Mouse (Mus musculus): ENCODE measurements around the gene Gm1043.
A peak's percentile ranks its signal among the peaks of the same experiment; 100 is the strongest.

The Gm1043 gene

GRCm38 (mm10) chr5:37085241-37085640 lies at the start of gene Gm1043:
Gm1043 (plus strand) TSS chr5:37085370.
- no peak for DNase-seq (ENCODE audit: low spot score)

- DNase-seq (ENCODE audit: low spot score), result no peak
These were observed 49.3 kb upstream of the Gm1043 start for GRCm38 (mm10) chr5:37035896-37036295.

GRCm38 (mm10) chr5:37036884-37037283 lies 48.3 kb upstream of the Gm1043 start:
- no peak for DNase-seq (ENCODE audit: low spot score)

GRCm38 (mm10) chr5:37039908-37040307 lies 45.3 kb upstream of the Gm1043 start:
- DNase-seq (ENCODE audit: low spot score), result no peak

- no peak for DNase-seq (ENCODE audit: low spot score)
These were observed 44.5 kb upstream of the Gm1043 start for GRCm38 (mm10) chr5:37040711-37041110.

- DNase-seq (ENCODE audit: low spot score), result no peak
These were observed 43.5 kb upstream of the Gm1043 start for GRCm38 (mm10) chr5:37041651-37042050.

- no peak for DNase-seq (ENCODE audit: low spot score)
These were observed 42.2 kb upstream of the Gm1043 start for GRCm38 (mm10) chr5:37042934-37043333.

- peak; percentile 50 for DNase-seq (ENCODE audit: low spot score)
These were observed 40.4 kb upstream of the Gm1043 start for GRCm38 (mm10) chr5:37044793-37045192.

GRCm38 (mm10) chr5:37045582-37045981 lies 39.6 kb upstream of the Gm1043 start:
- no peak for DNase-seq (ENCODE audit: low spot score)

GRCm38 (mm10) chr5:37046791-37047190 lies 38.4 kb upstream of the Gm1043 start:
- no peak for DNase-seq (ENCODE audit: low spot score)

- no peak for DNase-seq (ENCODE audit: low spot score)
These were observed 37.8 kb upstream of the Gm1043 start for GRCm38 (mm10) chr5:37047206-37047915.

GRCm38 (mm10) chr5:37047992-37048391 lies 37.2 kb upstream of the Gm1043 start:
- DNase-seq (ENCODE audit: low spot score), result no peak

GRCm38 (mm10) chr5:37049111-37049510 lies 36.1 kb upstream of the Gm1043 start:
- no peak for DNase-seq (ENCODE audit: low spot score)

GRCm38 (mm10) chr5:37050521-37051373 lies 34.4 kb upstream of the Gm1043 start:
- peak; percentile 23 for DNase-seq (ENCODE audit: low spot score)

GRCm38 (mm10) chr5:37051374-37052100 lies 33.6 kb upstream of the Gm1043 start:
- no peak for DNase-seq (ENCODE audit: low spot score)

GRCm38 (mm10) chr5:37052846-37053245 lies 32.3 kb upstream of the Gm1043 start:
- no peak for DNase-seq (ENCODE audit: low spot score)

- DNase-seq (ENCODE audit: low spot score), result no peak
These were observed 29.4 kb upstream of the Gm1043 start for GRCm38 (mm10) chr5:37055789-37056188.

GRCm38 (mm10) chr5:37056471-37056870 lies 28.7 kb upstream of the Gm1043 start:
- no peak for DNase-seq (ENCODE audit: low spot score)

GRCm38 (mm10) chr5:37061612-37062011 lies 23.6 kb upstream of the Gm1043 start:
- no peak for DNase-seq (ENCODE audit: low spot score)

GRCm38 (mm10) chr5:37064454-37065449 lies 20.4 kb upstream of the Gm1043 start:
- DNase-seq (ENCODE audit: low spot score), result no peak

All from lung, postnatal 25 days (tissue).